Mouse (Mus musculus) limb, embryonic 14.5 days (tissue): ENCODE measurements around the gene Stard3. TPM values are rescaled to one million over a fixed set of nuclear protein-coding genes. Genes with fewer than 3 reads are reported as not detected.

ENCODE experiments used
- ATAC-seq: fragments of 200-750 bp; cut with Nextera tagmentation; 2 replicates; pipeline ENCODE4 v1.8.0; 2017; ENCODE audit warnings: low read depth, moderate number of reproducible peaks, moderate TSS enrichment; ENCODE audit not compliant: low FRiP score
- DNase-seq: peaks from one replicate; pipeline ENCODE4 v3.0.0-alpha.2; 2015; ENCODE audit warnings: low spot score
- H3K27ac ChIP-seq: fragments of 300-500 bp; sonication (generic); replicated peaks from 2 replicates; pipeline ENCODE4 v1.5.1; 2014; ENCODE audit warnings: low read depth, mild to moderate bottlenecking, low read length, moderate library complexity, mixed read lengths
- H3K27me3 ChIP-seq: fragments of 300-500 bp; sonication (generic); 2 replicates; pipeline ENCODE4 v1.6.1; 2014; ENCODE audit warnings: low read length, mixed read lengths; ENCODE audit not compliant: control insufficient read depth, insufficient read depth
- H3K36me3 ChIP-seq: fragments of 300-500 bp; sonication (generic); 2 replicates; pipeline ENCODE4 v1.6.1; 2014; ENCODE audit warnings: mild to moderate bottlenecking, low read length, moderate library complexity, mixed read lengths; ENCODE audit not compliant: control insufficient read depth, insufficient read depth
- H3K4me1 ChIP-seq: fragments of 300-500 bp; sonication (generic); 2 replicates; pipeline ENCODE4 v1.6.1; 2014; ENCODE audit warnings: antibody characterized with exemption, low read length, mixed read lengths; ENCODE audit not compliant: control insufficient read depth, insufficient read depth
- H3K4me2 ChIP-seq: fragments of 300-500 bp; sonication (generic); replicated peaks from 2 replicates; pipeline ENCODE4 v1.6.1; 2014; ENCODE audit warnings: low read depth, mild to moderate bottlenecking, low read length, moderate library complexity; ENCODE audit not compliant: severe bottlenecking
- H3K4me3 ChIP-seq: fragments of 300-500 bp; sonication (generic); replicated peaks from 2 replicates; pipeline ENCODE4 v1.5.1; 2014; ENCODE audit warnings: low read length
- H3K9ac ChIP-seq: fragments of 300-500 bp; sonication (generic); 2 replicates; pipeline ENCODE4 v1.6.1; 2014; ENCODE audit warnings: mild to moderate bottlenecking, low read depth, low read length, moderate library complexity; ENCODE audit not compliant: severe bottlenecking
- H3K9me3 ChIP-seq: fragments of 300-500 bp; sonication (generic); 2 replicates; pipeline ENCODE4 v1.6.1; 2016; ENCODE audit warnings: low read length; ENCODE audit not compliant: control insufficient read depth
- POLR2A ChIP-seq: fragments of 200-500 bp; IDR thresholded peaks from 2 replicates; pipeline ENCODE4 v1.8.0; 2012; ENCODE audit warnings: inconsistent platforms, mild to moderate bottlenecking, moderate library complexity, borderline replicate concordance; ENCODE audit not compliant: insufficient read depth, insufficient read length; ENCODE audit errors: extremely low read depth
- WGBS: fragments of 180-500 bp; shearing (Covaris S2); extraction: QIAGEN DNeasy Blood & Tissue Kit; methylation state at CpG from one replicate; pipeline ENCODE4 v1.1.7; 2014; 5-methylcytosine and 5-hydroxymethylcytosine counted together
- polyA plus RNA-seq, 2 experiments: library from polyadenylated mRNA; depleted of rRNA in 1 of 2; stranded (reverse) in 1 of 2; unstranded in 1 of 2; fragments of >200 nt; fragmentation: Nextera tagmentation in 1 of 2; extraction: Ambion mirVana in 1 of 2; gene quantifications; 2 replicates each; pipeline versions ENCODE4 v1.2.1 to v1.2.3; 2012 to 2014

Gene Stard3
- polyA plus RNA-seq, 2 experiments, result 36.9 to 78.2 TPM

GRCm38 (mm10) chr11:98386596-98386995 is 28.4 kb downstream of the Stard3 start:
- Histone ChIP-seq H3K4me2 (no peak overlapping the region), H3K9me3 (no peaks in the 10 kb centered on the region), H3K4me3 (no peak overlapping the region; the same call in 1 of the 2 replicates), H3K4me1 (no peaks in the 10 kb centered on the region; the same call in 1 of the 2 replicates), H3K9ac (no peak overlapping the region), H3K36me3 (no peaks in the 10 kb centered on the region), H3K27ac (no peak overlapping the region), H3K27me3 (peaks cover 42% of the 10 kb centered on the region)
- no peak for TF ChIP-seq POLR2A
- 11% methylated on average over 23 of the region's 24 CpGs for WGBS
- ATAC-seq (no peak), DNase-seq (no peak)

- Histone ChIP-seq H3K4me1 (no peaks in the 10 kb centered on the region; the same call in 1 of the 2 replicates), H3K27ac (no peak overlapping the region), H3K36me3 (no peaks in the 10 kb centered on the region), H3K9me3 (no peaks in the 10 kb centered on the region), H3K27me3 (peaks cover 42% of the 10 kb centered on the region), H3K4me2 (no peak overlapping the region), H3K9ac (no peak overlapping the region), H3K4me3 (no peak overlapping the region)
- ATAC-seq (no peak), DNase-seq (no peak)
- no peak for TF ChIP-seq POLR2A
- 39% methylated on average over 14 of the region's 14 CpGs for WGBS
Observed at GRCm38 (mm10) chr11:98387056-98387577, 28.9 kb downstream of the Stard3 start.

DNA sequence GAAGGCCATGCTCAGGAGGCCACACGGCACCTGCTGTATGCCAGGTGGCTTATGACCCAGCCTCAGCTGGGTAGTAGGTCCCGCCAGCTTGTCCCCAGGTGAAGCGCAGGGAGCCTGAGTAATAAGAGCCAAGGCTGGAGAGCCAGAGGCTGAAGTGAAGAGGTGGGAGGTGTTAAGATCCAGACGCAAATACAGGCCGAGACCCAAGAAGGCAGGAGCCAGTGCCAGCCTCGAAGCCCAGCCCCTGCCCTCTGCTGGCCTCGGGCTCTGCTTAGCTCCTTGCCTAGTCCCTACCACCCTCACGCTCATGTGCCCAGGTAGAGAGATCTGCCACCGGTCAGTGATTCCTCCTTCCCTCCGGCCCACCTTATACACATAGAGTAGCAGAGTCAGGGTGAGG is 30.1 kb downstream of the Stard3 start:
- H3K27ac ChIP-seq, result no peak overlapping the region
- no peak overlapping the region for H3K4me2 ChIP-seq
- no peak overlapping the region for H3K4me3 ChIP-seq
- DNase-seq, result no peak
- H3K27me3 ChIP-seq, result peaks cover 42% of the 10 kb centered on the region
- no peak overlapping the region for H3K9ac ChIP-seq
- ATAC-seq, result no peak
- WGBS, result 67% methylated on average over 10 of the region's 10 CpGs
- peaks cover 1% of the 10 kb centered on the region for H3K4me1 ChIP-seq
- H3K9me3 ChIP-seq, result no peaks in the 10 kb centered on the region
- no peak for TF ChIP-seq POLR2A
- no peaks in the 10 kb centered on the region for H3K36me3 ChIP-seq

DNA sequence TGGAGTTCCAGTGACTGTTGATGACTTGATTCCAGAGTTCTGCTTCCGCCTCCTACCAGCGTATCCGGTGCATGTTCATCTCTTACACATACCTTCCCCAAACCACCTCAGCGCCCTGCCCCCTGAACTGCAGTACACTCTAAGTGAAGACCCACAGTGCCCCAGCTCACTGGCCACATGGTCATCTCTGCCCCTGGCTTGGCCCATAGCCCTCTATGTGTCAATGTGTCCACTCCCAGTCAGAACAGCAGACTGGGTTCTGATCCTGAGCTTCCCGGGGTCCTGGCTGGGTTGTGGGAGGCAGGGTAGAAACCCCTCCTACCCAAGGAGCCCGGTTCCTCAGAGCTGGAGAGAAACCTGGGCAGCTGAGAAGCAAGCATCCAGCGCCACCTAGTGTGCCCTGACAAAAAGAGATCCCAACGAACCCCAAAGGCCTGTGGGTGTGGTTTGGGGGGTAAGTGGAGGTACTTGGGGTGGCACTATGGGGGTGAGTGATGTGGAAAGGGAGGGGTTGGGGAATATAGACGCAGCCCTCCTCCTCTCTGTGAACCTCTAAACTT is 31.1 kb downstream of the Stard3 start:
- no peak for TF ChIP-seq POLR2A
- 32% methylated on average over 9 of the region's 9 CpGs for WGBS
- Histone ChIP-seq H3K4me3 (no peak overlapping the region), H3K4me1 (peaks cover 5% of the 10 kb centered on the region), H3K27me3 (peaks cover 39% of the 10 kb centered on the region), H3K36me3 (no peaks in the 10 kb centered on the region), H3K27ac (no peak overlapping the region), H3K9ac (0 out of 2 replicates have a peak overlapping the region, but pooled peaks have one; percentile 21), H3K9me3 (no peaks in the 10 kb centered on the region), H3K4me2 (no peak overlapping the region)
- DNase-seq (peak; percentile 55), ATAC-seq (no peak)

DNA sequence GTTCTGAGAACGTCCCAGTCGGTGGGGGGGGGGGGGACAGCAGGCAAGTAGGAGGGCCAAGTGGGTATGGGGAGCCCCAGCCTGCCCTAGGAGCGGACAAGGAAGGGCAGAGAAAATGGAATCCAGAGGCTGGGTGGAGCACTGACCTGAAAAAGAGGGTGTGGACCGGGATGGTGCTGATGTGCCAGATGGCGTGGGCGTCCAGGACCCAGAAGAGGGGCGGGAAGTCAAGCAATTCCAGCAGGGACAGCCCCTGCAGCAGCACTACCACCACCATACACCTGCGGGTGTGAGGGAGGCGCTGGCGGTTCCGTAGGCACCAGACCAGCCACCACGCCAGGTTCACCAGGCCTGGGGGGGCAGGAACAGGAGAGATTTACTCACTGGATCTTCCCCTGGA is 32.0 kb downstream of the Stard3 start:
- no peak for TF ChIP-seq POLR2A
- H3K9ac ChIP-seq, result no peak overlapping the region
- DNase-seq (no peak), ATAC-seq (no peak)
- no peak overlapping the region for H3K4me3 ChIP-seq
- H3K4me1 ChIP-seq, result peaks cover 10% of the 10 kb centered on the region
- peaks cover 36% of the 10 kb centered on the region for H3K27me3 ChIP-seq
- H3K9me3 ChIP-seq, result no peaks in the 10 kb centered on the region
- WGBS, result 65% methylated on average over 11 of the region's 12 CpGs
- no peak overlapping the region for H3K27ac ChIP-seq
- H3K36me3 ChIP-seq, result no peaks in the 10 kb centered on the region
- no peak overlapping the region for H3K4me2 ChIP-seq
